Mouse (Mus musculus): ENCODE measurements around the gene Gli1. TPM values are rescaled to one million over a fixed set of nuclear protein-coding genes. Genes with fewer than 3 reads are reported as not detected.

Gli1 gene
- total and polyA plus RNA-seq, 3 experiments = 0.10 to 0.42 TPM; not detected in 1

DNA sequence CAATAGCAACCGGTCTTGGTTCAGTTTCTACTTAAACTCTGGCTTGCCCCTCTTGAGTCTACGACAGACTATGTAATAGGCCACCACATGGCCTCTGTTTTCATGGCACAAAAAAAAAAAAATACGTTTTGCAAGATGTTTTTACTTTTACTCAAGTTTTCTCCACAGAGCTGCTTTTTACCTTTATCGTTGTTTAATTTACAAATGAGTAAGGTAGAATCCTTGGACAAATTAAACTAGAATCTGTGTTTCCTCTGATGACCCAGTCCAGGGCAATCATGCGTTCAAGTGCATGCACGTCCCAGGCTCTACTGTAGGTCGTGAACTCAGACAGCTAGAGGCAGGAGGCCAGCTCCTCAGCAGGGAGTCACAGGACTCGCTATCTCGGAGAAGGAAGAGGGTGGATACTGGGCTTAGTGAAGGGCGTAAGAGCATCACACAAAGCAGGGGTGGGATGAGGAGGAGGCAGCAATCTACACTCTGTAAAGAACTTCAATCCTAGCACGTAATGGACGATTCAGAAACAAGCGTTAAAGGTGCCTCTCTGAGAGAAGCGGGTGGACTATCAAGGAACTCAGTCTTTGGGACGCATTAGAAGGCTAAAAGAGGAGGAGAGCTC is 52.1 kb downstream of the Gli1 start (continued):
- TF ChIP-seq HCFC1 (IDR thresholded peaks at IDR 0.05; ENCODE audit: low read depth, low read length) = peak; percentile 24

DNA sequence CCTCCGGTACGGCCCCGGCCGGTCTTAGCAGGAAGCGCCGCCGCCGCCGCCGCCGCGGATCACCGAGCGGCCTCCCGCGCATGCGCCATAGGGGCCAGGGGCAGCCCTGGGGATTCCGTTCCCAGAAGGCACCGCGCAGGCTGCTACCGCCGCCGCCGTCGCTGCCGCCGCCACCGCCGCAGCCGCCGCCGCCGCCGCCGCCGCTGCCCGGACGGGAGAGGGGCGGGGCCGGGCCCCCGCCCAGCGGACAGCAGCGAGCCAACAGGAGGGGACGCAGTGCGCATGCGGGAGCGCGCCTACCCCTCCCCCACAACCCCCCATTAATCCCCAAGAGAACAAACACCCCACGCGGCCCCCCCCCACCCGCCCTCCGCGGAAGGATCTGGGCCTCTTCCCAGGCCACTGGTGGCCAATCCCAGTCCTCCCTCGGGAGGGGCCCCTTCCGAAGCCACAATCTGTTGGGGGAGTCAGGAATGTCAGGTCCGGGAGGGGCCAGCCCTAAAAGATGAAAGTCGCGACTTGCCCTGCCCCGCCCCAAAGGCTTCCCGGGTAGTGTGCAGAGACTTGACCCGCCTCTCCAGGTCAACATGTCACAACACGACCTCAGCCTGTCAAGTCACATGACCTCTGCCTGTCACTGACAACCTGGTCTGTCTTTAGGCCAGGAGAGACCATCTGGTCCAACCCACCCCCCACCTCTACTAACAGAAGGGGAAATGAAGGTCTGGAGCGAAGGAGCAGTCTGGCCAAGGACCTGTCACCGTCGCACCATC is 52.8 kb downstream of the Gli1 start, which contains the start of gene Mbd6:
Gene Mbd6, minus strand, starts transcription at position 219 of the 773 bp plus-strand sequence.
- in situ Hi-C loops (cut with MboI; ENCODE audit: low pct_ligation_motif_present, low pct_unique_long_range_greater_than_20kb, low sequenced_read_pairs) = no loop called here
- H3K36me3 ChIP-seq (replicated peaks in 1 of 2; ENCODE audit: control insufficient read depth in 1 of 2, insufficient read depth in 1 of 2, low read length in 1 of 2) = peaks cover 50 to 60% of the 10 kb centered on the region in 2 experiments
- no peak for TF ChIP-seq GABPA (IDR thresholded peaks at IDR 0.05; ENCODE audit: insufficient replicate concordance, low read depth, low read length)
- no peak for TF ChIP-seq PAX5 (IDR thresholded peaks at IDR 0.05; ENCODE audit: low read length)
- peak; percentile 91 for TF ChIP-seq USF2 (conservative IDR thresholded peaks at IDR 0.05; ENCODE audit: low read depth, low read length)
- peak; percentile 67 for TF ChIP-seq ELF1 (IDR thresholded peaks at IDR 0.05; ENCODE audit: low read depth, low read length)
- TF ChIP-seq JUND (conservative IDR thresholded peaks at IDR 0.05; ENCODE audit: low read depth, low read length) = no peak
- TF ChIP-seq BHLHE40 (IDR thresholded peaks at IDR 0.05; ENCODE audit: low read depth, low read length) = peak; percentile 95
- peak; percentile 96 for TF ChIP-seq MAZ (IDR thresholded peaks at IDR 0.05; ENCODE audit: low read depth, low read length)
- TF ChIP-seq RAD21 (IDR thresholded peaks at IDR 0.05; ENCODE audit: low read depth, low read length) = no peak
- TF ChIP-seq CTCF (conservative IDR thresholded peaks at IDR 0.05 in 1 of 2, IDR thresholded peaks at IDR 0.05 in 1 of 2; ENCODE audit: low read depth in 2 of 2, low read length in 2 of 2) = no peak
- no peak for TF ChIP-seq SMC3 (IDR thresholded peaks at IDR 0.05; ENCODE audit: low read depth, low read length)
- peak; percentile 48; the same call in 1 of the 2 replicates for TF ChIP-seq IRF4 (IDR thresholded peaks at IDR 0.05; ENCODE audit: low read depth, low read length)
- TF ChIP-seq MAFK (IDR thresholded peaks at IDR 0.05; ENCODE audit: insufficient replicate concordance, low read length) = no peak
- TF ChIP-seq SIN3A (IDR thresholded peaks at IDR 0.05; ENCODE audit: low read length) = peak; percentile 98
- TF ChIP-seq MEF2A (IDR thresholded peaks at IDR 0.05; ENCODE audit: borderline replicate concordance, low read depth, low read length) = 0 out of 2 replicates have a peak, but pooled peaks have one; percentile 54
- no peak for TF ChIP-seq POLR2AphosphoS2 (IDR thresholded peaks at IDR 0.05; ENCODE audit: low read depth, low read length)
- no peak for TF ChIP-seq KAT2A (IDR thresholded peaks at IDR 0.05; ENCODE audit: insufficient replicate concordance, low read length)
- TF ChIP-seq UBTF (IDR thresholded peaks at IDR 0.05; ENCODE audit: low read depth, low read length) = no peak
- peak; percentile 83 for TF ChIP-seq ETS1 (conservative IDR thresholded peaks at IDR 0.05; ENCODE audit: low read depth, low read length)
- 0 out of 2 replicates have a peak, but pooled peaks have one; percentile 20 for TF ChIP-seq ZMIZ1 (IDR thresholded peaks at IDR 0.05; ENCODE audit: low read depth, low read length)
- peak; percentile 84 for TF ChIP-seq NRF1 (IDR thresholded peaks at IDR 0.05; ENCODE audit: low read depth, low read length)
- TF ChIP-seq TBP (conservative IDR thresholded peaks at IDR 0.05; ENCODE audit: low read depth, low read length) = 0 out of 2 replicates have a peak, but pooled peaks have one; percentile 65
- TF ChIP-seq HCFC1 (IDR thresholded peaks at IDR 0.05; ENCODE audit: low read depth, low read length) = peak; percentile 54
- TF ChIP-seq MYC (IDR thresholded peaks at IDR 0.05; ENCODE audit: low read depth, low read length) = peak; percentile 76; the same call in 1 of the 2 replicates
- peak; percentile 60; the same call in 1 of the 2 replicates for TF ChIP-seq NELFE (IDR thresholded peaks at IDR 0.05; ENCODE audit: low read depth, low read length)
- TF ChIP-seq ZNF384 (IDR thresholded peaks at IDR 0.05; ENCODE audit: low read depth, low read length) = no peak; the same call in 1 of the 2 replicates
- no peak for TF ChIP-seq RCOR1 (conservative IDR thresholded peaks at IDR 0.05; ENCODE audit: low read depth, low read length)
- no peak for TF ChIP-seq EP300 (IDR thresholded peaks at IDR 0.05; ENCODE audit: low read length)
- TF ChIP-seq USF1 (IDR thresholded peaks at IDR 0.05; ENCODE audit: low read depth, low read length) = peak; percentile 90
- peak; percentile 77; the same call in 1 of the 2 replicates for TF ChIP-seq TCF12 (IDR thresholded peaks at IDR 0.05; ENCODE audit: low read depth, low read length)
- TF ChIP-seq MAX (IDR thresholded peaks at IDR 0.05; ENCODE audit: low read length) = no peak; the same call in 1 of the 2 replicates
- TF ChIP-seq JUN (IDR thresholded peaks at IDR 0.05; ENCODE audit: insufficient read depth, low read depth, low read length) = no peak
- no peak for TF ChIP-seq ZC3H11A (IDR thresholded peaks at IDR 0.05; ENCODE audit: low read depth, low read length)
- peak; percentile 67; the same call in 1 of the 2 replicates for TF ChIP-seq MXI1 (IDR thresholded peaks at IDR 0.05; ENCODE audit: low read depth, low read length)
- peak; percentile 71; the same call in 1 of the 2 replicates for TF ChIP-seq POLR2A (IDR thresholded peaks at IDR 0.05; ENCODE audit: low read depth, low read length)
- TF ChIP-seq ZKSCAN1 (IDR thresholded peaks at IDR 0.05; ENCODE audit: borderline replicate concordance, low read depth, low read length) = no peak

More for the DNA sequence above, 52.8 kb downstream of the Gli1 start, which contains the start of gene Mbd6:
- Histone ChIP-seq H3K9me3 (replicated peaks; ENCODE audit: low read length) (no peaks in the 10 kb centered on the region), H3K27me3 (replicated peaks) (no peaks in the 10 kb centered on the region), H3K9ac (ENCODE audit: insufficient read depth, low read depth) (peak within 1 kb of the TSS; percentile 63), H3K4me2 (ENCODE audit: insufficient read depth, low read depth, poor library complexity, severe bottlenecking) (peak within 1 kb of the TSS; percentile 75), H3K79me2 (replicated peaks; ENCODE audit: control insufficient read depth, extremely low read depth, insufficient read depth, poor library complexity, severe bottlenecking) (peaks cover 47% of the 10 kb centered on the region), H3K27ac (ENCODE audit: insufficient read depth, low read depth) (peak within 1 kb of the TSS; percentile 99), H3K4me3 (replicated peaks in 1 of 3; ENCODE audit: low read depth in 2 of 3, low read length in 2 of 3, poor library complexity in 1 of 3) (peak within 1 kb of the TSS; percentile 74 to 83 (median 75)), H3K4me1 (ENCODE audit: control insufficient read depth in 1 of 2, insufficient read depth in 2 of 2) (peaks cover 20 to 42% of the 10 kb centered on the region in 2 experiments)
- peak; percentile 94 for DNase-seq (ENCODE audit: extremely low read depth)
- dilution Hi-C loops (cut with MboI; ENCODE audit: extremely low pct_ligation_motif_present, extremely low pct_unique_long_range_greater_than_20kb, low sequenced_read_pairs) = no loop called here
